Mouse (Mus musculus): ENCODE measurements around the gene Crygd.
"Not testable (repeated sequence)": the region's sequence is repeated elsewhere in the genome, so short reads cannot be mapped to it uniquely, and the experiment has no call there.

Gene Crygd

DNA sequence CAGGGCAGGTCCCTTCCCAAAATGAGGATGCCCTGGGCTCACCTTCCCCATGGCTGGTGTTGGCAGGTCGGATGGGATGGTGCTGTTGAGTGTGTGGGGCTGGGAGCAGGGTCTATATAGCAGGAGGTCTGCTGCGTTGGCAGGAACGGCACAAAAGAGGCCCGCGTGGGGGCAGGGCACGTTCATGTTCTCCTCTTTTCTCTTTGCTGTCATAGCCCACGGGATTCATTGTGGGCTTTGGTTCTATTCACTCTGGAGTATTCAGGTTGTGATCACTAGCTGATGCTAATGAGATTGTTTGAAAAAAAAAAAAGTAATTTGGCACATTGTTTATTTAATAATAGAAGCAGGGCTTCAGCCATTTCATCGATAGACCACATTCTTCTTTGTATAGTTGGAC lies at the start of gene Crygd:
Gene Crygd (minus strand): TSS at position 101 of the 400 bp plus-strand sequence.
- DNase-seq (ENCODE audit: low spot score), result no peak

DNA sequence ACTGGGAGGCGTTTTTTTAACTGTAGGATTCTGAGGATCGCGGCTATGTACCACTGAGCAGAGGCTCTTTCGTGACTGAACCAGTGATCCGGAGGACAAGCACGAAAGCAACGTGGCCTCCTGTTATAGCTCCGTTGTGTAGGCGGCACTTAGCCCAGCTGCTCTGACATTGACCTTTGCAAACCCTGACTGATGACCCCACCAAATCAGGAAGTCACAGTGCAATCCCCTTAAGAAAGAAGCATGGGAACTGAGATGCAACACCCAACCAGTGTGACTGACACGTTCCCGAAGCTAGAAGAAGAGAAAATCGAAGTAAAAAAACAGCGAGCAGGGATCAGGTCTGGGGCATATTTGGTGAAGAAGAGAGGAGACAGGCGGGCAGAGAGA lies 49.5 kb upstream of the Crygd start:
- no peak for DNase-seq (ENCODE audit: low spot score)

DNA sequence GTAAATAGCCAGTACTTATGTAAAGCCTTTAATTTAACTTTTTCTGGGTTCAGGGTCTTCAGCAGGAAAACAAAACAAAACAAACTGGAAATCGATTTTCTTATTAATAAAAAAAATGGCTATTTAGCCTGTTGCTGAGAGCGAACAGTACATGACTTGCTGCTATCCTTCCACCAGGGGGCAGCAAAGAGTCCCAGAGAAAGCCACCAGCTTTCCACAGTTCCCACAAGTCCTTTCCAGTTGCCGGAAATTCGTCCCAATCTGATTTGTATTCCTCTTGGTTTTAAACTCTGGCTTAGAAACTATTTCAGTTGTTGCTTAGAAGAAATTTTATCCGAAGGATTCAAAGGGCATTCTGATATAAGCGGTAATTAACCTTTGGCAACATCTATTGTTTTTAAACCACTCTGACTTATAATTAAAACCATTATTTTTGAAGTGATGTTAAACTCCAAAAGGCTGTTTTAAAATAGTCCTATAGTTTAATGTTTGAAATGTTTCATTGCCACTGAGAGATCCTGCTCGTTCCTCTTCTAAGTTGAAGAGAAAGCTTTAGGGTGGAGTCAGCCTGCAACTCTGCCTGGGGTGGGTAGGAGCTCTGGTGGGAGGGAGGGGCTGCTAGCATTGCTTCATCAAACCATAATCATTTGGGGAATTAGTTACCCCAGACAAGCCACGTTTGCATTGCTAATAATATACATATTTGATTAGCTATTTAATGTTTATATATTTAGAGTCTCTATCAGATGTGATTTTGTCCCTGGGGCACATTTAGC lies 49.0 kb upstream of the Crygd start:
- peak; percentile 63 for DNase-seq (ENCODE audit: low spot score)

DNA sequence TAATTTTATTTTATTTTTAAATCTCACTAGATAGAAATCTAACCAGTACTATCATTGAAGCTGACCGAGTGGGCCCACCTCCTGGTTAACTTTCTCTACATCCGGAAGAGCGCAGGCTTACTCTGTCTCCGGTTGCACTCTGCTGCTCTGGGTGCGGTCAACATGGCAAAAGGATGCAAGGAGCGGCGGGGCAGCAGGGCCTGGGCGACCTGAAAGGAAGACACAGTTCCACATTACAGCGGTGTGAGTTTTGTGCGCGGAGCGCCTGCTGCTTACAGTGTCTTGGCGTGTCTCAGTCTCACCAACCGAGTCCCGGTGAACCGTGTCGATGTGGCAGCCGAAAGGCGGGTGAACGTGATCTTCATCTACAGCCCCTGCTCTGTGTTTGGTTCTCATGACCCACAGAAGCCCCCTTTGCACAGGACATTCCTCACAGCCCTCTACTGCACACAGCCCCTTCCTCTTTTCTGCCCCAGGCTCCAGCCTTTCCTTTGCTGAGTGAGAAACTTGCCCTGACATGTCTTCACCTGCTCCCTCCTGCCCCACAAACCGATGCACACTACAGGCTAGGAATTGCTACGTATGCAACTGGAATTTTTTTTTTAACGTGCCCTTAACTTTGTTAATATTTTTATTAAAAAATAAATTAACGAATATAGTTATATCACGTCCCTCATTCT lies 46.6 kb upstream of the Crygd start:
- no peak for DNase-seq (ENCODE audit: low spot score)

DNA sequence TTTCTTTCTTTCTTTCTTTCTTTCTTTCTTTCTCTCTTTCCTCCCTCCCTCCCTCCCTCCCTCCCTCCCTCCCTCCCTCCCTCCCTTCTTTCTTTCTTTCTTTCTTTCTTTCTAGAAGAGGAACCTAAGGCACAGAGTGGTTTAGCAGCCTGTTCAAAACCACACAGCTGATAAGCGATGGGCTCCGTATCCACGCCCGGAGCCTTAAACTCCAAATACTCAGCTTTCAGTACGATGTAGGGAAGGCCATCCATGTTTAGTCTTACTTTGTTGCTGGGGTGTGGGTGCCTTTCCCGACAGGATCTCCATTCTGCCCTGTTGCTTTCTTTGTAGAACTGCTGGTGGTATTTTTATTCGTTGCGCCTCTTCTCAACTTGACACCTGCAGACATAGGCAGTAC lies 45.9 kb upstream of the Crygd start:
- DNase-seq (ENCODE audit: low spot score), result no peak

DNA sequence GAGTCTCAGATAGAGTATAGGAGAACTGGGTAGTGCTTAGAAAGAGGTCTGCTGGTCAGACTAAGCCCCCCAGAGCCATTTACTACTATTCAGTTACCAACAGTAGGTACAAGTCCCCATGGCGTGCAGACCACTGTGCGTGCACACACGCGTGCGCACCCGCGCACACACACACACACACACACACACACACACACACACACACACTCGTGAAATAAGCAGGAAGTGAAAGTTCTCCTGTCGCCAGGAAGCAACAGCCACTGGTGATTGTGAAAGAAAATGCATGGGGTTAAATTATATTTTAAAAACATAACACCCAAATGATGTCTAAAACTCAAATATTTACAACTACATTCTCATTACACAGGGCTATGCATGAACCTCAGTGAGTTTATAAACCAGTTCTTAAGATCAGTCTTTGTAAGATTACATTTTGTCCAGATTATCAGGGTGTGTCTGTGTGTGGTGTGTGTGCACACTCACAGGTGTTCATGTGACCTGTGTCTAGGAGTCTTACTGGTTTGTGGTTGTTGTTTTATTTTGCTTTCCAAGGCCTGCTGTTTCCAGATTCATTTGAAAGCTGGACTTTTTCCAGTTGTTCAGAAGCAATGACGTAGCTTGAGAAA lies 44.5 kb upstream of the Crygd start:
- DNase-seq (ENCODE audit: low spot score), result no peak

DNA sequence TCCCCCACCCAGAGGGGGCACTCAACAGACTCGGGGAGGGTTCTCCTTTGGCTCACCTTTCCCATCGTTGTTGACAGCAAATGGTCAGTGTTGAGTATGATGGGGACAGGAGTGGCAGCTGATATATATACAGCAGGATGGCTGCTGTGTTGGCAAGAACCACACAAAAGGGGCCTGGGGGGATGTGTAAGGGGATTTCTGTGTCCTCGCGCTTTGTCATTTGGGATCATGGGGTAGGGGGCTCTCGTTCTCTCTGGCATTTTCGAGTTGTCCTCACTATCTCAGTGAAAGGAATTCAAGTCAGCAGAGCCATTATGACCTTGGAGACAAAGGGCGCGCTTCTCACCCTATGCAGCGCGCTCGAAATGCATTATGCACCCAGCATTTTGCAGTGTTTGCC lies 40.0 kb upstream of the Crygd start, which contains the start of gene Cryga:
Gene Cryga (minus strand): TSS at position 101 of the 400 bp plus-strand sequence.
- no peak for DNase-seq (ENCODE audit: low spot score)

DNA sequence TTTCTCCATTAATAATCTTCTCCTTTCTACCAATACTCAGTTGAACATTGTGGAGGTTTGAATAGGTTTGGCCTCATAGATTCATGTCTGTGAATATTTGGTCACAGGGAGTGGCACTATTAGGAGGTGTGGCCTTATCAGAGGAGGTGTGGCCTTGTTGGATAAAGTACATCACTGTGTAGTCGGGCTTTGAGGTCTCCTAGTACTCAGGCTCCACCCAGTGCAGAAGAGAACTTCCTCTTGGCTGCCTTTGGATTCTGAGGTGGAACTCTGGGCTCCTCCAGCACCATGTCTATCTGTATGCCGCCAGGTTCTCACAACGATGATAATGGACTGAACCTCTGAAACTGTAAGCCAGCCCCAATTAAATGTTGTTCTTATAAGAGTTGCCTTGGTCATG lies 33.7 kb upstream of the Crygd start:
- no peak for DNase-seq (ENCODE audit: low spot score)

DNA sequence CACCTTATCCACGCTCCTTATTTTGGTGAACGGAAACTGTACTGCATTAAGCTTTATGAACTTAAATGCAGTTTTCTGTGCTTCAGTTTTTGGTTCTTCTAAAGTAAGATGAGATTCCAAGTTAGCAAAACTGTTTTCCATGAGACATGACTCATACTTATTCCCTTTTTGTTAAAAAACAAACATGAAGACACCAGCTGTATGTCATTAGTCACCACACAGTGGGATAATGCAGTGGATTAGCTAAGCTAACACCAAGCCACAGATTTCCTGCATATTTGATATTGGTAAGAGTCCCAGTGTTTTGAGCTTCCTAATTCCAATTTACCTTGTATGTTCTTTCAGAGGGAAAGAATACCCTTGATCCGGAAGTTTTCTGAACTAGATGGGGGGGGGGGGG lies 28.3 kb upstream of the Crygd start:
- DNase-seq (ENCODE audit: low spot score), result no peak

DNA sequence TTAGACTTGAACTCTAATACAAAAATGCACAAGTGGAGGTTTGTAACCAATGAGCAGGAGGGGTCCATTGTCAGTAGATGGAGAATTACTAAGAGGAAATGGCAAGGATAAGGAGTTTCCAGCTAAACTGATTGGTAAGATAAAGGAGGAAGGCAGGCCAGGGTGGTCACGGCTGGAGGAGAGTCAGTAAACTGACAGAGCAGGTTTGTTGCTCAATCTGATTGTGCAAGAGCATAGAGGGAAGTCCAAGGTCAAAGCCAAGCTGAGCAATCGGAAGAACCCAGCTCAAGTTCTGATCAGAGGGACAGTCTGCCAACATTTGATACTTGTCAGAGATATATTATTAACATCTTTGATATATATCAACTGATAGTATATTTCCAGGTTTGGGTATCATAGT lies 27.1 kb upstream of the Crygd start:
- DNase-seq (ENCODE audit: low spot score), result no peak

DNA sequence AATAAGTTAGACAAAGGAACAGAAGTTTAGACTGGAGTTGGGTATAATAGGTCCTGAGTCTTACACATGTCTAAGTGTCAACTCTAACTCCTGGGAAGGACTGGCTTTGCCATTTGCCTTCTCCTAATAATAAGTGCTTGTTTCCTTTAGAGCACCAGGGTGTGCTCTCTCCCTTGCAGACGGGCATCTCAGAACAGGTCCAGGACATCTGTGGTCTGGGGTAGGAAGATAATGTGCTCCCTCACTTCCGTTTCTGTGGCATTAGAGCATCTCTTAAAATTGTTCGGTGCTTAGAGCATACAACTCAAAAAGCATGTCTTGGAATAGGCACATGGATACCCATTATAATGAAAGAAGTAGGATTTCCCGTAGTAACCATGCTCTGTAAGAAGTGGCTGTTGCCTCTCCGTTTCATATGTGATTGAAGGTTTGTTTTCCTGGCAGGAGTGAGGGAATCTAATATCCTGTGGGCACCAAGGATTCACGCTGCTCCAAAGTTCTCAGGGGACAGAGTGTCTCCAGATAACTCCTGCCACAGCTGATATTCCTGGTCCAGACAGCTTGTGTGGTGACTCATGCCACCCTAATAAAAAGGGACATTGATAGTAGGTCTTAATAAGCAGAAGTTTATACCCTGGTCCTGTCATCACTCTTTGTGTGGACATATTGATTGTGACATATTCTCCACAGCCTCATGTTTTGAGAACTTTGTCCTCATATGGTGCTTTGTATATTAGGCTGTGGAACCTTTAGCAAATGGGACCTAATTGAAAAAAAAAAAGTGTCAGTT lies 25.5 kb upstream of the Crygd start:
- DNase-seq (ENCODE audit: low spot score), result no peak

DNA sequence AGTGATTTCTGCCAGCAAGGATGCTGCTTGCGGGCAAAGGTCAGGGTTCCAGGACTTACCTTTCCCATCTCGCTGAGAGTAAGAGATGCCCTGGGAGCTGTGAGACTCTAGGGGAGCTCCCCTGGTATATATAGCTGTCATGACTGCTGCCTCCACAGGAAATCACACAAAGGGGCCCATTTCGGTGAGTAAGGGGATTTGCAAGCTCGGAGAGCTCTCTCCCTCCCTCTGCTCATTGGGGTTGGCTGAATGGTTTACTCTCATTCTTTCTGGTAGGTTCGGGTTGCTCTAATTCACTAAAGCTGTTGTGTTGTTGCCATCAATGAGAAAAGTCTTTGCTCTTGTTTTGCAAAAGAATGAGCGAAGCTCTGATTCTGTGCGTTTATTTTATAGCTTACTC lies 18.9 kb upstream of the Crygd start, which contains the start of gene Crygb:
Gene Crygb (minus strand): TSS at position 101 of the 400 bp plus-strand sequence.
- DNase-seq (ENCODE audit: low spot score), result no peak

DNA sequence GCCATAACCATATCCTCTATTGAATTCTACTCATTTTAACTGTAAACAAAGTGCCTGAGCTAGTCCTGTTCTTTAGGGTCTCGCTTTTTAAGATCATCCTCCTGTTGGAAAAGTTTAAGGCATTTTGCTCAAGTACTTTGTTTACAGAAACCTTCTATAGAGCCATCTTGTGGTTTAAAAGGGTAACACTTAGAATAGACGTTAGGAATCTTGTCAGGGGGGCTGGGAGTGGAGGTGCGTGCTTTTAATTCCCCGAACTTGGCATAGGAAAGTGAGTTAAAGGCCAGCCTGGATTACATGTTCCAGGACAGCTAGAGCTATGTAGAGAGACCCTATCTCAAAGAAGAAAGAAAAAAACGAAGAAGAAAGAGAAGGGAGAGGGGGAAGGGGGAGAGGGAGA lies 12.4 kb upstream of the Crygd start:
- no peak for DNase-seq (ENCODE audit: low spot score)

DNA sequence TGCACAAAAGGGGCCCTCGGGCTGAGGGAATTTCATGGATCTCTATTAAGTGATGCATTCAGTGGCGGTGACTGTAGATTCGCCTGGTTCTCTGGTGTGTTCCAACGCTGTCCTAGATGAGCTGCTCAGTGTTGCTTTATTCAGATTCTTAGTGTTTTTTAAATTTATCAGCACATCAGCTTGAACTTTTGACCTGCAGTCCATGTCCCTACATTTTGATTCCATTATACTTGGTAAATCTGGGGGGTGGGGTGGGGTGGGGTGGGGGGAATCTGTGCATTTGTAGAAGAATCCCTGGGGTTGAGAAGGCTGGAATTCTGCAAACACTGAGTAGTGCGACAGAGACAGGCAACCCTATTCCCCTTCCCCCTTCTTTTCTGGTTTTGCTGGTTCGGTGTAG lies 10.3 kb upstream of the Crygd start, which contains the start of gene Crygc:
Gene Crygc (minus strand): TSS at position 101 of the 400 bp plus-strand sequence.
- DNase-seq (ENCODE audit: low spot score), result no peak

DNA sequence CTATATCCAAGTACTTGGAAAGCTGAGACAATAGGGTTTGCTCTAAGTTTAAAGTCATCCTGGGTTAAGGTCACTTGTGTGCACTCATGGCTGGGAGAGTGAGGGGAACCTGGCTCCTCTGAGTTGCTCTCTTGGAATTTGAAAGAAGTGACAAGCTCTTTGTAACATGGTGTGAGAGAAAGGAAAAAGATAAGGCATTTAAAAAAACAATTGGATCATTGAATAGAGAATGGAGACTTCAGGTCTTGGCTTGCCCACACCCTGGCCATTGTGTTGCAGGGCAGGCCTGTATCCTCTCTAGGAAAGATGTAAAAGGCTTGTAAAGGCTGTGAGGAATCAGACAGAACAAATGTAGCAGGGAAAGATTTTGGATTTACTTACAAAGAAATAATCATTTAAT lies 4.6 kb upstream of the Crygd start:
- DNase-seq (ENCODE audit: low spot score), result no peak

DNA sequence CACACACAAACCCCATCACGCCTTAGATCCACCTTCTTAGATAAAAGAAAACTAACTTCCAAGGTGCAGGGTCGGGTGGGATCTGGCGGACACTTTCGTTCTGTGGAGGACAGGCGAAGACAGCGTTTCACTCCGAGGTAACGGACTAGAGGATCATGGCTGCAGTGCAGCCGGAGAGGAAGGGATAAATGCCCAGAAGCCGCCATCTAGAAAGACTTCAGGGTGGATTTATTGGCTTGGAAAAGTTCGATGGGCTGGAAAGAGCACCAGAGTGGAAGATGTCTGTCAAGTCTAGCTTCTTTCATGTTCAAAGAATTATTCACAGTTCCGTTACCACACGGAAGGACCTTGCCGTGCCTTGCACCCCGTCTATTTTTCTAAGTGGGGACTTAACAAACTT lies 949 bp upstream of the Crygd start:
- DNase-seq (ENCODE audit: low spot score), result no peak

DNA sequence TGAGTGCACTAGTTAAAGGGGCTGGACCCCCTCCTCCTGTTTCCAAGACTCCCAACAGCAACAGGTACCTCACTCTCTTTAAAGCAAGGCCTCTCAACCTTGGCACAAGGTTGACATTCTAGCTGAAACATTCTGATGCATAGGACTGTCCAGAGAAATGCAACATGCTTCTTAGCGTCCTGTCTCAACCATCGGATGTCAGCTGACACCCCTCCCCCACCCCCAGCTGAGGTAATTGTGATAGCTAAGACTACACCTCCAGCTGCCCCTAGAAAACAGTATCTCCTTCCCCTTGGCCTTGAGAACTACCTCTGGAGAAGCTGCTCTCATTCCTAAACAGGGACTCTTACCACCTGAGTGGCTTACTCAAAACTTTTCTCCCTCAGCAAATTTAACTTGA lies 11.1 kb downstream of the Crygd start:
- no peak for DNase-seq (ENCODE audit: low spot score)

DNA sequence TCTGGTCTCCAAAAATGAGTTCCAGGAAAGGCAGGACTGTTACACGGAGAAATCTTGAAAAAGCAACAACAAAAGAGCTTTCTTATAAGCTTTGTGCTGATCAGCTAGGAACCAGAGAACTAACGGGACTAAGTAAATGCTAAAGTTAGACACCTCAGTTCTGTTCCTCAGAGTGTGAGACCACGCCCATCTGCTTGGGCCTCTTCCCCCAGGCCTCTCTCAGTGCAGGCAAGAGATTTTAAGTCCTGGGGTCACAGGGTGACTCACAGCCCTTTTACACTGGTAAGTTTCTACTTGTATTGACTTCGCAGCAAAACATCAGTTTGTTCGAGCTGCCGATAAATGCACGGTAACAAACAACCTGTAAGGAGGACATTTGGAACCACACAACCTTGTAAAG lies 11.6 kb downstream of the Crygd start:
- DNase-seq (ENCODE audit: low spot score), result no peak

DNA sequence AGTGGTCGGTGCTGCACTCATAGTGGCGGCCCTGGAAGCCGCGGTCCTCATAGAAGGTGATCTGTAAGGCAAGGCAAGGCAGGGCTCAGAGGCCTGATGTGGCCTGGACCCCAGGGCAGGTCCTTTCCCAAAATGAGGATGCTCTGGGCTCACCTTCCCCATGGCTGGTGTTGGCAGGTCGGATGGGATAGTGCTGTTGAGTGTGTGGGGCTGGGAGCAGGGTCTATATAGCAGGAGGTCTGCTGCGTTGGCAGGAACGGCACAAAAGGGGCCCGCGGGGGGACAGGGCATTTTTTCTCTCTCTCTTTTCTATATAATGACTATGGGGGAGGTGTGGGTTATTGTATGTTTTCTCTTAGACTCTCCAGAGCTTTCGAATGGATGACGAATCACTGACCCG lies 12.3 kb downstream of the Crygd start, which contains the start of gene Cryge:
Gene Cryge (minus strand): TSS at position 198 of the 400 bp plus-strand sequence.
- DNase-seq (ENCODE audit: low spot score), result not testable (repeated sequence)

DNA sequence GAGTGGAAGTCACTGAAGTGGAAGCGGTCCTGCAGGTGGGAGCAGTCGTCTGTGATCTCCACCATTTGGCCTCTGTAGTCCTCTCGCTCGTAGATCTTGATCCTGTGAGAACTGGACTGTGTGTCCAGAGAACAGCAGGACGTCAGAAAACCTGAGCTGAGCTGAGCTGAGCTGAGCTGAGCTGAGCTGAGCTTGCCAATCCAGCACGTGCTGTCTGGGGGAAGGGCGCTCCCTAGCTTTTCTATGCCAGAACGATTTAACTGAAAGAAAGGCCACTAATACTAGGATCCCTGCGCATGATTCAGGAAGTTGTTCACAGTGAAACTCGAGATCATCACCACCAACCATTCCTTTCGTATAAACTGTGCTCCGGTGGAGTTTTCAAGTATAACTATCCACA lies 14.5 kb downstream of the Crygd start:
- no peak for DNase-seq (ENCODE audit: low spot score)

DNA sequence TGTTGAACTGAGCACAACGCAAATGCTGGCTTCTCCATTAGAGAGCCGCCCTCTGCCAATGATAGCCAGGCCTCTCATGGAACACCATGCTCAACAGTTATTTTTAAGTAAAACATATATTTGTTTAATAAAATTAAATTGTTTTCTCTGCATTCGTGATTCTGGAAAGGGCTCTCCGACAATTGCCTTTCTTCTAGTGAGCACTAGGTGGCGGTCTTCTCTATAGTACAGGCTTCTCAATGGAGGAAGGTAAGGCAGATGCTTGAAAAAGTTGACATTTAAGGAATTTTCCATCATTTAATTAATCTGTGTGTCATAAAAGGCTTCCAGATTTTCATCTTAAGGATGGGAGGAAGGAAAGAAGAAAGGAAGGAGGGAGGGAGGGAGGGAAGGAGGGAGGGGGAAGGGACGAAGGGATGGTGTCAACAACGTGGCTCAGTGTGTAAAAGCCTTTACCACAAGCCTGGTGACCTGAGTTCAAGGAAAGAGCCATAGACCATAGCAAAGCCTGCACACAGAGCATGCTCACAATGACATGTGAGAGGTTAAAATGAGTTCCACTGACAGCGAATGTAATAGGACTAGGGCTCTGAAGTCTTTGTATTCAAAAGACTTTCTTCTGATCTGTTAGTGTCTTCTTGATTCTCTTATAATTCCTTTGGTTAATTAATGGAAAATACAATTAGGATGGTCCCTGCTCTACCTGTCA lies 16.7 kb downstream of the Crygd start:
- peak; percentile 11 for DNase-seq (ENCODE audit: low spot score)

DNA sequence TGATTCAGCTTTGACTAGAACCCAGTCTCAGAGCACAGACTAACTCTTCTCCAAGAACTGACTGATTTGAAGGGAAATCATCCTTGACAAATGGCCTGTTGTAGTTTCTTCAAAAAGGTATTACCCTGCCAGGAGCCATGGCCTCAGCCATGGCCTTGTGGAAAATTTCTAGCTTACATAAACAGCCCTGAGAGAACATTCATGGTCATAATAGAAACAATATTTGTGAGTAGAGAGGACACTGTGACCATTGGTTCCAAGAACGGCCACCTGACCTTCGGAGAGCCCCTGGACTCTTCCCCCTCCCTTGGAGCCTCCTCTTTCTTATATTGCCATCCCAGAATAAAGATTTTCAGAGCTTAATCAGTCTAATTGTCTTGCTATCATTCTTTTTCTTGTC lies 19.8 kb downstream of the Crygd start:
- no peak for DNase-seq (ENCODE audit: low spot score)

All from left cerebral cortex, adult 11 months (tissue).